Mouse (Mus musculus) neural tube, embryonic 14.5 days (tissue): ENCODE measurements around the gene Dcdc2a. TPM values are rescaled to one million over a fixed set of nuclear protein-coding genes. Genes with fewer than 3 reads are reported as not detected.

Source experiments
- ATAC-seq: fragments of 200-750 bp; cut with Nextera tagmentation; 2 replicates; pipeline ENCODE4 v1.8.0; 2017; ENCODE audit warnings: low read depth, mild to moderate bottlenecking, moderate TSS enrichment, moderate library complexity
- H3K27ac ChIP-seq: fragments of 300-500 bp; sonication (generic); 2 replicates; pipeline ENCODE4 v1.5.1; 2014; ENCODE audit warnings: low read depth, mild to moderate bottlenecking, control low read depth, low read length, moderate library complexity, mixed read lengths
- H3K27me3 ChIP-seq: fragments of 300-500 bp; sonication (generic); 2 replicates; pipeline ENCODE4 v1.6.1; 2014; ENCODE audit warnings: low read length; ENCODE audit not compliant: control insufficient read depth, insufficient read depth
- H3K36me3 ChIP-seq: fragments of 300-500 bp; sonication (generic); 2 replicates; pipeline ENCODE4 v1.6.1; 2014; ENCODE audit warnings: low read length, mixed read lengths; ENCODE audit not compliant: control insufficient read depth, insufficient read depth
- H3K4me1 ChIP-seq: fragments of 300-500 bp; sonication (generic); 2 replicates; pipeline ENCODE4 v1.6.1; 2014; ENCODE audit warnings: low read length; ENCODE audit not compliant: control insufficient read depth, insufficient read depth
- H3K4me2 ChIP-seq: fragments of 300-500 bp; sonication (generic); 2 replicates; pipeline ENCODE4 v1.6.1; 2014; ENCODE audit warnings: mild to moderate bottlenecking, low read depth, low read length, control low read depth
- H3K4me3 ChIP-seq: fragments of 300-500 bp; sonication (generic); 2 replicates; pipeline ENCODE4 v1.5.1; 2014; ENCODE audit warnings: low read depth, low read length, control low read depth, mixed read lengths
- H3K9ac ChIP-seq: fragments of 300-500 bp; sonication (generic); replicated peaks from 2 replicates; pipeline ENCODE4 v1.6.1; 2014; ENCODE audit warnings: low read depth, mild to moderate bottlenecking, control low read depth, low read length, mixed read lengths
- H3K9me3 ChIP-seq: fragments of 300-500 bp; sonication (generic); 2 replicates; pipeline ENCODE4 v1.6.1; 2016; ENCODE audit warnings: low read length; ENCODE audit not compliant: control insufficient read depth
- WGBS: fragments of 180-500 bp; shearing (Covaris S2); extraction: QIAGEN DNeasy Blood & Tissue Kit; methylation state at CpG from one replicate; pipeline ENCODE4 v1.1.7; 2014; 5-methylcytosine and 5-hydroxymethylcytosine counted together
- polyA plus RNA-seq: library from polyadenylated mRNA; unstranded; fragments of >200 nt; fragmentation: Nextera tagmentation; extraction: Ambion mirVana; gene quantifications from 2 replicates; pipeline ENCODE4 v1.2.1, GENCODE M21; 2014

Dcdc2a gene
- polyA plus RNA-seq, 1 experiment from 2014 or later = 2.0 TPM

DNA sequence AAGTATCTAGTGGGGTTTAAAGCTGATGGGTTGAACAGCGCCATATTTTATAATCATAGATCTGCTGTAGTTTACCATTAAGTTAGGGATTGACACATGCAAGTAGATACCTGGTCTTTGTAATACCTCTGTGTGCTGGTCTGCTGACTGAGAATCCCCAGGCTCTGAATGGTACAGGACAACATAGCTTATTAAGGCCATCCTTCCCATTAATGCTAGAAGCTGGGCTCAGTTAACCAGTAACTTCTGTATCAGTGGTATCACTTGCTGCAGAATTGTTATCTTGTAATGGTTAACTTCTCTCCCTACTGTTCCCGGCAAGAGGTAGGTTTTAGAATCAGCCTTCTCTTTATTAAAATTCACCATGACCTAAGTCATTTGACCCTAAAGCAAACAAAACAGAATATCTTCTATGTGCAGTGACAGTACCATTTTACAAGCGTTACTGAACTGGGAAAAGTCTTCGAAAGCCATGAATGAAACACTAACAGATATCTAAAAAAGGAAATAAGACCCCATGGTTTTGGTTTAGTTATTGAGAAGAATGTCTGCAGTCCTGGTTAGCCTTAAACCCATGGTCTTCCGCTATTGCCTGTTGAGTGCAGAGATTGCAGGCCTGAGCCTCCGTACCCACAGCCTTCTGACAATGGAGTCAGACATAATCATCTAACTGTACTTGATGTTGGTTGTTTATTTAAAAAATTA, 29.2 kb upstream of the Dcdc2a start:
- no peak overlapping the region for H3K4me2 ChIP-seq

GRCm38 (mm10) chr13:25027114-25027425, 28.7 kb upstream of the Dcdc2a start:
- Histone ChIP-seq H3K9ac (no peak overlapping the region), H3K27me3 (no peaks in the 10 kb centered on the region), H3K4me2 (no peak overlapping the region), H3K36me3 (no peaks in the 10 kb centered on the region), H3K4me1 (no peaks in the 10 kb centered on the region), H3K9me3 (no peaks in the 10 kb centered on the region), H3K27ac (no peak overlapping the region), H3K4me3 (no peak overlapping the region)
- 82% methylated on average over 3 of the region's 3 CpGs for WGBS
- no peak for ATAC-seq

More for the DNA sequence above, 29.2 kb upstream of the Dcdc2a start:
- Histone ChIP-seq H3K4me1 (no peaks in the 10 kb centered on the region), H3K27ac (no peak overlapping the region), H3K4me3 (no peak overlapping the region), H3K9me3 (no peaks in the 10 kb centered on the region), H3K27me3 (no peaks in the 10 kb centered on the region), H3K36me3 (no peaks in the 10 kb centered on the region), H3K9ac (no peak overlapping the region)
- no peak for ATAC-seq
- WGBS = 80% methylated on average over 6 of the region's 6 CpGs

DNA sequence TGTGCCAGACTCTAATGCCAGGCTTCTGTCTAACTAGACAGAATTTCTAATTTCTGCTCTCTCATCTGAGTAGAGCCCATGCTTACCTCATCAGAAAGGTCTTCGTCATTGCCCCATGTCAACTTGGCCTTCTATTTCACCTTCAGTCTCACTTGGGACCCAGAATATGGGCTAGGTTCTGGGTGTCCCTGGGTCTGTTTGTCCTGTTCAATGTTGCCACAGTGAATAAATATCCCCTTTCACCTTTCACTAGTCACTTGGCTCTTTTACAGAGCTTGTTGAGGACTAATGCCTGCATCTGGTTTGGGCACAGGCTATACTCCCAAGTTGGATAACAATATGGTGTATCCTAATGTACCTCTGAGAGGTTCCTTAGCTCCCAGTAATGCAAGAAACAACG, 16.3 kb upstream of the Dcdc2a start:
- Histone ChIP-seq H3K4me2 (no peak overlapping the region), H3K36me3 (no peaks in the 10 kb centered on the region), H3K4me1 (no peaks in the 10 kb centered on the region), H3K4me3 (no peak overlapping the region), H3K9ac (no peak overlapping the region), H3K27ac (no peak overlapping the region), H3K27me3 (no peaks in the 10 kb centered on the region), H3K9me3 (no peaks in the 10 kb centered on the region)
- no peak for ATAC-seq
- 77% methylated on average over 2 of the region's 2 CpGs for WGBS

GRCm38 (mm10) chr13:25052671-25053070, 3.1 kb upstream of the Dcdc2a start:
- ATAC-seq = no peak
- 95% methylated on average over 5 of the region's 5 CpGs for WGBS
- H3K4me2 ChIP-seq = no peak overlapping the region

GRCm38 (mm10) chr13:25055111-25055554, 671 bp upstream of the Dcdc2a start:
- WGBS = under 1% methylated on average over 35 of the region's 35 CpGs
- Histone ChIP-seq H3K4me2 (peak overlapping the region; percentile 87), H3K9ac (peak overlapping the region; percentile 46), H3K36me3 (no peaks in the 10 kb centered on the region), H3K27me3 (peaks cover 10% of the 10 kb centered on the region), H3K4me3 (peak overlapping the region; percentile 48), H3K9me3 (no peaks in the 10 kb centered on the region), H3K4me1 (0 out of 2 replicates have a peak, but pooled peaks cover 3% of the 10 kb centered on the region), H3K27ac (no peak overlapping the region)
- ATAC-seq = peak; percentile 94

More at GRCm38 (mm10) chr13:25052671-25053070, 3.1 kb upstream of the Dcdc2a start:
- H3K27me3 ChIP-seq = peaks cover 10% of the 10 kb centered on the region
- no peak overlapping the region for H3K9ac ChIP-seq
- H3K36me3 ChIP-seq = no peaks in the 10 kb centered on the region
- no peaks in the 10 kb centered on the region for H3K9me3 ChIP-seq
- no peak overlapping the region for H3K4me3 ChIP-seq
- no peak overlapping the region for H3K27ac ChIP-seq
- H3K4me1 ChIP-seq = 0 out of 2 replicates have a peak, but pooled peaks cover 3% of the 10 kb centered on the region

DNA sequence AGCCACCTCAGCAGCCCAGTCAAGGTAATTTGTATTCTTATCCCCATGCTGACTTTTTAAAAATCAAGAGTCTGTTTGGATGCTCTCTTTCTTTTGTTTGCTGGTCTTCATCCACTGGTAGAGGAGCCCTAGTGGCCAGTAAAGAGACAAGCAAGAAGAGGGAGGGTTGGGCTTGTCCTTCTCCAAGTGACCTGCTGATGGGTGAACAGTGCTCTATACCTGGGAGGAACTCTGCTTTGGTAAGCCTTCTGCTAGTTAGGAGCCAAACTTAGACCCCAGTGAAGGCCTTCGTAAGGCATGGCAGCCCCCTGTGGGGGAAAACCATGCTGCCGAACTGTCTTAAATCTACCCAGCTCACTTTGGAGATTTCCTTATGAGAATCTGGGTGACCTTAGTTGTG, 10.9 kb downstream of the Dcdc2a start:
- ATAC-seq = no peak
- H3K27me3 ChIP-seq = no peaks in the 10 kb centered on the region

GRCm38 (mm10) chr13:25067183-25067582, 11.4 kb downstream of the Dcdc2a start:
- Histone ChIP-seq H3K9ac (no peak overlapping the region), H3K27ac (no peak overlapping the region), H3K4me3 (no peak overlapping the region), H3K9me3 (no peaks in the 10 kb centered on the region), H3K4me1 (no peaks in the 10 kb centered on the region), H3K36me3 (no peaks in the 10 kb centered on the region), H3K27me3 (no peaks in the 10 kb centered on the region), H3K4me2 (no peak overlapping the region)
- WGBS = 86% methylated on average over 4 of the region's 4 CpGs
- ATAC-seq = no peak

More for the DNA sequence above, 10.9 kb downstream of the Dcdc2a start:
- whole genome bisulfite sequencing = 98% methylated on average over 2 of the region's 2 CpGs
- Histone ChIP-seq H3K27ac (no peak overlapping the region), H3K4me3 (no peak overlapping the region), H3K36me3 (no peaks in the 10 kb centered on the region), H3K4me2 (no peak overlapping the region), H3K4me1 (no peaks in the 10 kb centered on the region), H3K9me3 (no peaks in the 10 kb centered on the region), H3K9ac (no peak overlapping the region)

- no peak for ATAC-seq
- no peak overlapping the region for H3K4me2 ChIP-seq
- no peaks in the 10 kb centered on the region for H3K36me3 ChIP-seq
- H3K27ac ChIP-seq = no peak overlapping the region
- no peaks in the 10 kb centered on the region for H3K4me1 ChIP-seq
- H3K9me3 ChIP-seq = no peaks in the 10 kb centered on the region
- H3K27me3 ChIP-seq = no peaks in the 10 kb centered on the region
- no peak overlapping the region for H3K4me3 ChIP-seq
- H3K9ac ChIP-seq = no peak overlapping the region
- 86% methylated on average over 4 of the region's 4 CpGs for WGBS
Measured at GRCm38 (mm10) chr13:25069765-25070164, 14.0 kb downstream of the Dcdc2a start.

GRCm38 (mm10) chr13:25070791-25071190, 15.0 kb downstream of the Dcdc2a start:
- no peak overlapping the region for H3K4me3 ChIP-seq

More at GRCm38 (mm10) chr13:25070791-25071190, 15.0 kb downstream of the Dcdc2a start:
- Histone ChIP-seq H3K9me3 (no peaks in the 10 kb centered on the region), H3K27me3 (no peaks in the 10 kb centered on the region), H3K4me1 (no peaks in the 10 kb centered on the region), H3K9ac (no peak overlapping the region), H3K4me2 (no peak overlapping the region), H3K36me3 (no peaks in the 10 kb centered on the region), H3K27ac (no peak overlapping the region)
- WGBS = 77% methylated on average over 4 of the region's 4 CpGs
- no peak for ATAC-seq
